Mouse (Mus musculus) stomach, embryonic 16.5 days (tissue): ENCODE results near the gene Adora3. TPM values are rescaled to one million over a fixed set of nuclear protein-coding genes. Genes with fewer than 3 reads are reported as not detected.
"Not testable (repeated sequence)": the region's sequence is repeated elsewhere in the genome, so short reads cannot be mapped to it uniquely, and the experiment has no call there.

ENCODE experiments used
- ATAC-seq: fragments of 200-750 bp; cut with Nextera tagmentation; 2 replicates; pipeline ENCODE4 v1.8.0; 2017; ENCODE audit warnings: moderate number of reproducible peaks, moderate TSS enrichment; ENCODE audit not compliant: insufficient read depth, low FRiP score
- H3K27ac ChIP-seq: fragments of 300-500 bp; sonication (generic); 2 replicates; pipeline ENCODE4 v1.5.1; 2014; ENCODE audit warnings: low read length
- H3K27me3 ChIP-seq: fragments of 300-500 bp; sonication (generic); 2 replicates; pipeline ENCODE4 v1.6.1; 2014; ENCODE audit warnings: low read length, control low read depth, mixed read lengths; ENCODE audit not compliant: control insufficient read depth, insufficient read depth
- H3K36me3 ChIP-seq: fragments of 300-500 bp; sonication (generic); 2 replicates; pipeline ENCODE4 v1.6.1; 2014; ENCODE audit warnings: low read length; ENCODE audit not compliant: control insufficient read depth, insufficient read depth
- H3K4me1 ChIP-seq: fragments of 300-500 bp; sonication (generic); 2 replicates; pipeline ENCODE4 v1.6.1; 2014; ENCODE audit warnings: low read length, control low read depth, mixed read lengths; ENCODE audit not compliant: control insufficient read depth, insufficient read depth
- H3K4me2 ChIP-seq: fragments of 300-500 bp; sonication (generic); 2 replicates; pipeline ENCODE4 v1.6.1; 2014; ENCODE audit warnings: low read depth, low read length, mixed read lengths
- H3K4me3 ChIP-seq: fragments of 300-500 bp; sonication (generic); replicated peaks from 2 replicates; pipeline ENCODE4 v1.5.1; 2014; ENCODE audit warnings: mild to moderate bottlenecking, low read length
- H3K9ac ChIP-seq: fragments of 300-500 bp; sonication (generic); 2 replicates; pipeline ENCODE4 v1.6.1; 2014; ENCODE audit warnings: low read length
- H3K9me3 ChIP-seq: fragments of 300-500 bp; sonication (generic); replicated peaks from 2 replicates; pipeline ENCODE4 v1.6.1; 2016; ENCODE audit warnings: low read length, control low read depth; ENCODE audit not compliant: control insufficient read depth
- WGBS: fragments of 180-500 bp; shearing (Covaris S2); extraction: QIAGEN DNeasy Blood & Tissue Kit; methylation state at CpG from one replicate; pipeline ENCODE4 v1.1.7; 2014; 5-methylcytosine and 5-hydroxymethylcytosine counted together
- polyA plus RNA-seq: library from polyadenylated mRNA; unstranded; fragments of >200 nt; fragmentation: Nextera tagmentation; extraction: Ambion mirVana; gene quantifications from 2 replicates; pipeline ENCODE4 v1.2.1, GENCODE M21; 2015

The Adora3 gene
- polyA plus RNA-seq, 1 experiment from 2014 or later = 1.0 TPM

- Histone ChIP-seq H3K9me3 (no peaks in the 10 kb centered on the region), H3K36me3 (no peaks in the 10 kb centered on the region), H3K4me2 (no peak overlapping the region), H3K27ac (no peak overlapping the region), H3K9ac (no peak overlapping the region), H3K4me3 (no peak overlapping the region), H3K4me1 (peaks cover 3% of the 10 kb centered on the region; the same call in 1 of the 2 replicates), H3K27me3 (no peaks in the 10 kb centered on the region)
- ATAC-seq = no peak
- 68% methylated on average over 10 of the region's 10 CpGs for WGBS
These were observed 47.1 kb downstream of the Adora3 start for GRCm38 (mm10) chr3:105917656-105918354.

GRCm38 (mm10) chr3:105918355-105918745 lies 47.7 kb downstream of the Adora3 start:
- H3K27ac ChIP-seq = no peak overlapping the region
- no peak overlapping the region for H3K4me3 ChIP-seq
- ATAC-seq = no peak
- H3K4me1 ChIP-seq = peaks cover 3% of the 10 kb centered on the region; the same call in 1 of the 2 replicates
- WGBS = 72% methylated on average over 3 of the region's 3 CpGs
- no peaks in the 10 kb centered on the region for H3K36me3 ChIP-seq
- no peak overlapping the region for H3K4me2 ChIP-seq
- H3K9ac ChIP-seq = no peak overlapping the region
- H3K27me3 ChIP-seq = no peaks in the 10 kb centered on the region
- no peaks in the 10 kb centered on the region for H3K9me3 ChIP-seq

- not testable (repeated sequence) for H3K36me3 ChIP-seq, H3K27me3 ChIP-seq, H3K27ac ChIP-seq, H3K4me1 ChIP-seq, H3K9me3 ChIP-seq, H3K9ac ChIP-seq, H3K4me3 ChIP-seq, H3K4me2 ChIP-seq, ATAC-seq
These were observed 50.1 kb downstream of the Adora3 start for GRCm38 (mm10) chr3:105920743-105921142.

- Histone ChIP-seq H3K36me3 (no peaks in the 10 kb centered on the region), H3K9ac (no peak overlapping the region), H3K27me3 (no peaks in the 10 kb centered on the region), H3K4me2 (no peak overlapping the region), H3K4me3 (no peak overlapping the region), H3K27ac (no peak overlapping the region), H3K4me1 (no peaks in the 10 kb centered on the region), H3K9me3 (no peaks in the 10 kb centered on the region)
- 59% methylated on average over 2 of the region's 2 CpGs for WGBS
- no peak for ATAC-seq
These were observed 51.3 kb downstream of the Adora3 start for GRCm38 (mm10) chr3:105921959-105922358.

GRCm38 (mm10) chr3:105924616-105925015 lies 54.0 kb downstream of the Adora3 start:
- ATAC-seq = no peak

GRCm38 (mm10) chr3:105927561-105928194 lies 57.0 kb downstream of the Adora3 start:
- Histone ChIP-seq H3K27me3 (no peaks in the 10 kb centered on the region), H3K4me2 (no peak overlapping the region), H3K9ac (no peak overlapping the region), H3K36me3 (no peaks in the 10 kb centered on the region), H3K4me3 (no peak overlapping the region), H3K27ac (no peak overlapping the region), H3K9me3 (no peaks in the 10 kb centered on the region), H3K4me1 (no peaks in the 10 kb centered on the region)
- 78% methylated on average over 7 of the region's 7 CpGs for WGBS
- no peak for ATAC-seq

More at GRCm38 (mm10) chr3:105924616-105925015, 54.0 kb downstream of the Adora3 start:
- WGBS = 82% methylated on average over 9 of the region's 9 CpGs
- H3K27me3 ChIP-seq = no peaks in the 10 kb centered on the region
- no peaks in the 10 kb centered on the region for H3K4me1 ChIP-seq
- no peaks in the 10 kb centered on the region for H3K9me3 ChIP-seq
- no peak overlapping the region for H3K4me2 ChIP-seq
- no peaks in the 10 kb centered on the region for H3K36me3 ChIP-seq
- H3K27ac ChIP-seq = no peak overlapping the region
- no peak overlapping the region for H3K9ac ChIP-seq
- H3K4me3 ChIP-seq = no peak overlapping the region

GRCm38 (mm10) chr3:105928195-105928569 lies 57.5 kb downstream of the Adora3 start:
- H3K4me2 ChIP-seq = no peak overlapping the region
- no peak overlapping the region for H3K4me3 ChIP-seq
- no peaks in the 10 kb centered on the region for H3K27me3 ChIP-seq
- H3K36me3 ChIP-seq = no peaks in the 10 kb centered on the region
- H3K4me1 ChIP-seq = no peaks in the 10 kb centered on the region
- H3K27ac ChIP-seq = no peak overlapping the region
- H3K9me3 ChIP-seq = no peaks in the 10 kb centered on the region
- WGBS = 82% methylated on average over 3 of the region's 3 CpGs
- no peak overlapping the region for H3K9ac ChIP-seq
- ATAC-seq = no peak

- H3K27ac ChIP-seq = no peak overlapping the region
- no peaks in the 10 kb centered on the region for H3K27me3 ChIP-seq
- H3K36me3 ChIP-seq = no peaks in the 10 kb centered on the region
- no peak for ATAC-seq
- WGBS = 78% methylated on average over 6 of the region's 6 CpGs
- no peaks in the 10 kb centered on the region for H3K9me3 ChIP-seq
- no peaks in the 10 kb centered on the region for H3K4me1 ChIP-seq
- H3K4me3 ChIP-seq = no peak overlapping the region
- H3K9ac ChIP-seq = no peak overlapping the region
- H3K4me2 ChIP-seq = no peak overlapping the region
These were observed 58.1 kb downstream of the Adora3 start for GRCm38 (mm10) chr3:105928781-105929180.

GRCm38 (mm10) chr3:105929821-105930220 lies 59.2 kb downstream of the Adora3 start:
- WGBS = 78% methylated on average over 7 of the region's 7 CpGs
- Histone ChIP-seq H3K4me3 (no peak overlapping the region), H3K4me1 (no peaks in the 10 kb centered on the region)

More at GRCm38 (mm10) chr3:105929821-105930220, 59.2 kb downstream of the Adora3 start:
- H3K9me3 ChIP-seq = no peaks in the 10 kb centered on the region
- H3K27me3 ChIP-seq = no peaks in the 10 kb centered on the region
- no peak overlapping the region for H3K4me2 ChIP-seq
- H3K36me3 ChIP-seq = no peaks in the 10 kb centered on the region
- no peak for ATAC-seq
- H3K27ac ChIP-seq = no peak overlapping the region
- no peak overlapping the region for H3K9ac ChIP-seq
